Mouse (Mus musculus) hindbrain, embryonic 12.5 days (tissue): ENCODE data around the gene Hoxd4. TPM values are rescaled to one million over a fixed set of nuclear protein-coding genes. Genes with fewer than 3 reads are reported as not detected.
A peak's percentile ranks its signal among the peaks of the same experiment; 100 is the strongest.

Source experiments
- ATAC-seq: fragments of 200-750 bp; cut with Nextera tagmentation; 2 replicates; pipeline ENCODE4 v1.8.0; 2017; ENCODE audit warnings: moderate TSS enrichment; ENCODE audit not compliant: low FRiP score
- H3K27ac ChIP-seq: fragments of 300-500 bp; sonication (generic); 2 replicates; pipeline ENCODE4 v1.5.1; 2016; ENCODE audit warnings: mild to moderate bottlenecking
- H3K27me3 ChIP-seq: fragments of 300-500 bp; sonication (generic); 2 replicates; pipeline ENCODE4 v1.6.1; 2016; ENCODE audit warnings: mild to moderate bottlenecking
- H3K36me3 ChIP-seq: fragments of 300-500 bp; sonication (generic); 2 replicates; pipeline ENCODE4 v1.6.1; 2016; ENCODE audit warnings: mild to moderate bottlenecking
- H3K4me1 ChIP-seq: fragments of 300-500 bp; sonication (generic); 2 replicates; pipeline ENCODE4 v1.6.1; 2016
- H3K4me2 ChIP-seq: fragments of 300-500 bp; sonication (generic); replicated peaks from 2 replicates; pipeline ENCODE4 v1.6.1; 2016; ENCODE audit warnings: mild to moderate bottlenecking
- H3K4me3 ChIP-seq: fragments of 300-500 bp; sonication (generic); 2 replicates; pipeline ENCODE4 v1.5.1; 2016; ENCODE audit warnings: mild to moderate bottlenecking
- H3K9ac ChIP-seq: fragments of 300-500 bp; sonication (generic); 2 replicates; pipeline ENCODE4 v1.6.1; 2016; ENCODE audit warnings: mild to moderate bottlenecking, moderate library complexity
- H3K9me3 ChIP-seq: fragments of 300-500 bp; sonication (generic); replicated peaks from 2 replicates; pipeline ENCODE4 v1.6.1; 2016; ENCODE audit warnings: mild to moderate bottlenecking
- WGBS: fragments of 180-500 bp; shearing (Covaris S2); methylation state at CpG from one replicate; pipeline ENCODE4 v1.1.7; 2016; 5-methylcytosine and 5-hydroxymethylcytosine counted together
- polyA plus RNA-seq: library from polyadenylated mRNA; unstranded; fragments of >200 nt; fragmentation: Nextera tagmentation; extraction: Ambion mirVana; gene quantifications from 2 replicates; pipeline ENCODE4 v1.2.1, GENCODE M21; 2016

Gene Hoxd4
- polyA plus RNA-seq, 1 experiment from 2014 or later, result 3.6 TPM

DNA sequence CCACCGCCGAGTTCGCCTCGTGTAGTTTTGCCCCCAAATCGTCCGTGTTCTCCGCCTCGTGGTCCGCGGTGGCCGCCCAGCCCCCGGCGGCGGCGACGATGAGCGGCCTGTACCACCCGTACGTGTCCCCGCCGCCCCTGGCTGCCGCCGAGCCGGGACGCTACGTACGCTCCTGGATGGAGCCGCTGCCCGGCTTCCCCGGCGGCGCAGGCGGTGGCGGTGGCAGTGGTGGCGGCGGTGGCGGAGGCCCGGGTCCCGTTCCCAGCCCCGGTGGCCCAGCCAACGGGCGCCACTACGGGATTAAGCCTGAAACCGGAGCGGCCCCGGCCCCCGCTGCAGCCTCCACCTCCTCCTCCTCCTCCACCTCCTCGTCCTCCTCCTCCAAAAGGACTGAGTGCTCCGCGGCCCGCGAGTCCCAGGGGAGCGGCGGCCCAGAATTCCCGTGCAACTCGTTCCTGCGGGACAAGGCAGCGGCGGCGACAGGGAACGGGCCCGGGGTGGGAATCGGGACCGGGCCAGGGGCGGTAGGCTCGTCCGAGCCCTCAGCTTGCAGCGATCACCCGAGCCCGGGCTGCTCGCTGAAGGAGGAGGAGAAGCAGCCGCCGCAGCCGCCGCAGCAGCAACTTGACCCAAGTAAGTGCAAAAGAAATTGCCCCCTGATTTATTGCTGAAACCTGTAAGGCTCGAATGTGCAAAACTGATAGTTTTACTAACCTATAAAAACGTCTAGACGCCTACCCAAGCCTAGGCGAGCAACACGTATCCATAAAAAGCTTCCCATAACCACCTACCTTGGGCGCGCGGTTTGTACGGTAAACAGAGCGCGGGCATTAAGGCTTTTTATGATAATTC lies 13.3 kb upstream of the Hoxd4 start:
- peak overlapping the region; percentile 24 for H3K4me3 ChIP-seq
- WGBS, result under 1% methylated on average over 85 of the region's 86 CpGs
- H3K4me1 ChIP-seq, result peaks cover 10% of the 10 kb centered on the region
- H3K9ac ChIP-seq, result no peak overlapping the region
- H3K27ac ChIP-seq, result no peak overlapping the region
- H3K27me3 ChIP-seq, result peaks cover 96% of the 10 kb centered on the region
- H3K36me3 ChIP-seq, result no peaks in the 10 kb centered on the region
- 0 out of 2 replicates have a peak, but pooled peaks have one; percentile 26 for ATAC-seq
- H3K9me3 ChIP-seq, result no peaks in the 10 kb centered on the region
- peak overlapping the region; percentile 48 for H3K4me2 ChIP-seq

DNA sequence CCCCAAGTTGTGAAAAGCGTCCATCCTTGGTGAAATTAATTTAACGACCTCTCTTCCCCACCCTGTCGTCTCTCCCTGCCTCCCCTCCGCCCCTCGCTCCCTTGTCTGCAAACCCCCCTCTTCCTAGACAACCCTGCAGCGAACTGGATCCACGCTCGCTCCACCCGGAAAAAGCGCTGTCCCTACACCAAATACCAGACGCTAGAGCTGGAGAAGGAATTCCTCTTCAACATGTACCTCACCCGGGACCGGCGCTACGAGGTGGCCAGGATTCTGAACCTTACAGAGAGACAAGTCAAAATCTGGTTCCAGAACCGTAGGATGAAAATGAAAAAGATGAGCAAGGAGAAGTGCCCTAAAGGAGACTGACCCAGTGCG lies 12.7 kb upstream of the Hoxd4 start:
- no peaks in the 10 kb centered on the region for H3K9me3 ChIP-seq
- no peak overlapping the region for H3K9ac ChIP-seq
- H3K27me3 ChIP-seq, result peaks cover 96% of the 10 kb centered on the region
- WGBS, result 1% methylated on average over 17 of the region's 17 CpGs
- H3K27ac ChIP-seq, result no peak overlapping the region
- ATAC-seq, result no peak
- no peak overlapping the region for H3K4me3 ChIP-seq
- no peaks in the 10 kb centered on the region for H3K36me3 ChIP-seq
- no peak overlapping the region for H3K4me2 ChIP-seq
- H3K4me1 ChIP-seq, result peaks cover 10% of the 10 kb centered on the region

DNA sequence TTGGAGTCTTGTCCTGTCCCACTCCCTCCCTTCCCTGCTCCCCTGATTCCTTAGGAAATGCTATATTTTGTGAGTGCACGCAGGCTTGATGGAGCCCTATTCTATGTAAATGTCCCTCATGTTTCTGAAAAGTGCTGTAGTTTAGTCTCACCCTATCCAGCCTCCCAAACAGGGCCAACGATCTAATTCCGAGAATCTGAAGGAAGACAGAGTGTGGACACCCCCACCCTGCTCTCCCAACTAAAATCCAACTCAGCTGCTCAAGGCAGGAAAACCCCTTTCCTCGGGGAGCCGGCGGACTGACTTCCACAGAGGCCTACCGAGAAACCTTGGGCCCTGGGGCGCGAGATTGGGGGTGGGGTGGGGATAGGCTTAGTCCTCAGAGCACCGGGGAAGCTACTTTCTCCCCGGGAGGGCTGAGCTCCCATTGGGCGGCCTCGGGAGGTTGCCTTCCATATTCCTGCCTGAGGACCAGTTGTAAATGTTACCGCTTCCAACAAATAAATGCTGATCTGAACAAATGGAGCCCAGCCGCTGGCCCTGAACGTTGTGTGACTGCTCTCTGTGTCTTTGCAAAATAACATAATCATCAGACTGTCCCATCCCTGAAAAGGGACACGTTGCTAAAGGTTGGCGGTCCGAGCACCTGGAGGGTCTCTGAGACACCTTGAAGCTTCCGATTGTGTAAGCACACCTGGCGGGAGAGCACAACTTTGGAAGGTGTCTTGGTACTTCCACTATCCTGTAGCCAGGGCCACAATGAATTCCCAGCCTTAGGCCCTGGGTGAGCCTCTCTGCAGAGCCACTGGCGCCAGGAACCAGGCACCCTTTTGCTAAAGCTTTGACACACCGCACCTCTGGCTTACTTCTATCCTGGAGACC lies 11.8 kb upstream of the Hoxd4 start:
- H3K27ac ChIP-seq, result no peak overlapping the region
- H3K36me3 ChIP-seq, result no peaks in the 10 kb centered on the region
- H3K9me3 ChIP-seq, result no peaks in the 10 kb centered on the region
- H3K4me2 ChIP-seq, result no peak overlapping the region
- no peak for ATAC-seq
- H3K27me3 ChIP-seq, result peaks cover 96% of the 10 kb centered on the region
- H3K4me1 ChIP-seq, result peaks cover 14% of the 10 kb centered on the region
- H3K9ac ChIP-seq, result no peak overlapping the region
- 1% methylated on average over 23 of the region's 23 CpGs for WGBS
- no peak overlapping the region for H3K4me3 ChIP-seq

DNA sequence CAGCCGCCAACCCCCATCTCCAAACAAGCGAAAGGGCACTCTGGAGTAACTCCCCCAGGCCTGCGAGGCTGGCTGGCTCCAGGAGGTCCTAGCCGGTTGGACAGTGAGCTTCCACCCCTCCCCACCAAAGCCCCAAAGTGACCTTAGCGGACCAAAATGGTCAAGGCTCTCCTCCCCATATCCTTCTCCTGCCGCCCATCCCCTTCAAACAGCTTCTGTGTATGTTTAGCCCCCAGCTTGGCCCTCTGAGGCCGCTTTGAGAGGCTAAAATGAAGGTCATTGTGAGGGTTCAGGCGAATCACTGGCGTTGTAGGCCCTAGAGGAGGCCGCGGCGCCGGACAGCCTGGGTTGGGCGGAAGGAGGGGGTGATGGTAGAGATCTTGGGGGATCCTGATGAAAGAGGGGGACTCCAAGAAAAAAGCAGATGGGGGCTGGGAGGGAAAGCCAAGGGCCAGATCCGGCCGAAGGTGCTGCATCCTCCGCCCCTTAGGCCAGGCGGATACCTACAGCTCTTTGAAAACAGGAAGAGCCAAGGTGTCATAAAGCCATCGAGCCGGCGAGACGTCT lies 11.1 kb upstream of the Hoxd4 start:
- Histone ChIP-seq H3K9me3 (no peaks in the 10 kb centered on the region), H3K27me3 (peaks cover 92% of the 10 kb centered on the region), H3K4me2 (no peak overlapping the region), H3K4me1 (peaks cover 20% of the 10 kb centered on the region), H3K4me3 (no peak overlapping the region), H3K36me3 (no peaks in the 10 kb centered on the region), H3K27ac (no peak overlapping the region), H3K9ac (no peak overlapping the region)
- WGBS, result under 1% methylated on average over 22 of the region's 22 CpGs
- no peak for ATAC-seq

GRCm38 (mm10) chr2:74701949-74702819 lies 9.5 kb upstream of the Hoxd4 start:
- no peak overlapping the region for H3K9ac ChIP-seq
- 11% methylated on average over 17 of the region's 17 CpGs for WGBS
- H3K36me3 ChIP-seq, result no peaks in the 10 kb centered on the region
- H3K4me1 ChIP-seq, result peaks cover 21% of the 10 kb centered on the region
- H3K27me3 ChIP-seq, result peaks cover 89% of the 10 kb centered on the region
- no peaks in the 10 kb centered on the region for H3K9me3 ChIP-seq
- no peak for ATAC-seq
- H3K27ac ChIP-seq, result no peak overlapping the region
- no peak overlapping the region for H3K4me3 ChIP-seq
- no peak overlapping the region for H3K4me2 ChIP-seq

- H3K4me3 ChIP-seq, result no peak overlapping the region
- peaks cover 89% of the 10 kb centered on the region for H3K27me3 ChIP-seq
- no peaks in the 10 kb centered on the region for H3K9me3 ChIP-seq
- H3K36me3 ChIP-seq, result no peaks in the 10 kb centered on the region
- peaks cover 18% of the 10 kb centered on the region for H3K4me1 ChIP-seq
- WGBS, result 14% methylated on average over 6 of the region's 6 CpGs
- no peak overlapping the region for H3K4me2 ChIP-seq
- H3K9ac ChIP-seq, result no peak overlapping the region
- H3K27ac ChIP-seq, result no peak overlapping the region
- no peak for ATAC-seq
These were observed 8.9 kb upstream of the Hoxd4 start for GRCm38 (mm10) chr2:74702820-74703219.

DNA sequence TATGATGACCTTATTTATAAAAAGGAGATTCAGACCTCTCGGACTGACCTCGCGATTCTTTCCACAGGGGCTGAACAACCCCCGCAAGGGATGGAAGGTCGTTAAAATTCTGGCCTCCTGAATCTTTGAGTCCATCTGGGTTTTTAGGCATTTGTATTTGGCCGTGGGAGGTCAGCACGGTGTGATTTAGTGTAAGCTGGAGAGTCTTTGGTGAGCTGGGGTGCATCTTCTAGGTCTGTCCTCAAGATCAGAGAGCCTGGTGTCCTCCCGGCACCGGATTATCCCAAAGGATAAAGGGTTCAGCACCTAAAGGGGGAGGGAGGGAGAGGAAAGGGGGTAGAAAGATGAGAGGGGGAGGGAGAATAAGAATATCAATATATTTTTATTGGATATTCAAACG lies 8.4 kb upstream of the Hoxd4 start:
- H3K27me3 ChIP-seq, result peaks cover 89% of the 10 kb centered on the region
- H3K4me3 ChIP-seq, result no peak overlapping the region
- H3K36me3 ChIP-seq, result no peaks in the 10 kb centered on the region
- WGBS, result 4% methylated on average over 10 of the region's 10 CpGs
- H3K27ac ChIP-seq, result no peak overlapping the region
- no peaks in the 10 kb centered on the region for H3K9me3 ChIP-seq
- no peak for ATAC-seq
- H3K9ac ChIP-seq, result no peak overlapping the region
- no peak overlapping the region for H3K4me2 ChIP-seq
- peaks cover 13% of the 10 kb centered on the region for H3K4me1 ChIP-seq

GRCm38 (mm10) chr2:74703720-74704392 lies 7.9 kb upstream of the Hoxd4 start:
- Histone ChIP-seq H3K9ac (no peak overlapping the region), H3K27ac (no peak overlapping the region), H3K4me3 (no peak overlapping the region), H3K9me3 (no peaks in the 10 kb centered on the region), H3K27me3 (peaks cover 89% of the 10 kb centered on the region), H3K4me1 (peaks cover 11% of the 10 kb centered on the region), H3K36me3 (no peaks in the 10 kb centered on the region), H3K4me2 (no peak overlapping the region)
- ATAC-seq, result no peak
- under 1% methylated on average over 26 of the region's 26 CpGs for WGBS

DNA sequence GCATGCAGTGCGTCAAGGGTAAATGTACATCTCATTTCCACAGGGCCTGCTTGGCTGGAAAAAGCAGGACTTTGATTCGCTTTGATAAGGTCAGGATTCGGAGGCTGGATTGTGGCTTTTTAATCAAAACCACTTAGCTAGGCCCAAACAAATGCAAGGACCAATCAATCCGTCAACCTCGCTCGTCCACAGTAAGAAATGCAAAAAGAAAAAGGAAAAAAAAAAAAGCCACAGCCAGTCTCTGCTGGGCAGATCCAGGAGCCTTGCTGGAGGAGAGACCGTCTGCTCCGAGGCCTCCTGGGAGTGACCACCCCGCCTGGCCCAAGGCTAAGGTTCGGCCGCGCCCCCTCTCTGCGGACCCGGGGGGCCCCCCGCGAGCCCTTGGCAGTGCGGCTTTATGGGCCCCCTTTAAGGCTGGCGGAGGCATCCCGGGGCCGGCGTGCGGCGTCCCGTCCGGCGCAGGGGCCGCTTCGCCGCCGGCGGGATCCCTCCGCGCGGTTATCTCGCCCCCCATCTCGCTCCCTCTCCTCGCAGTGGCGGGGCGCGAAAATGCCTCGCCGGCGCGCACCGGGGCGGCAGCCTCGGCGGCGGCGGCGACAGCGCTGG lies 7.2 kb upstream of the Hoxd4 start, which contains the start of gene Hoxd8:
TSS of gene Hoxd8 (plus strand) at position 223 of the 606 bp plus-strand sequence.
- H3K27me3 ChIP-seq, result peaks cover 89% of the 10 kb centered on the region
- H3K4me2 ChIP-seq, result peak within 1 kb of the TSS; percentile 60
- H3K9ac ChIP-seq, result peak within 1 kb of the TSS; percentile 49; the same call in 1 of the 2 replicates
- H3K4me1 ChIP-seq, result peaks cover 11% of the 10 kb centered on the region
- no peaks in the 10 kb centered on the region for H3K9me3 ChIP-seq
- ATAC-seq, result no peak; the same call in 1 of the 2 replicates
- no peaks in the 10 kb centered on the region for H3K36me3 ChIP-seq
- no peak within 1 kb of the TSS for H3K27ac ChIP-seq
- H3K4me3 ChIP-seq, result peak within 1 kb of the TSS; percentile 36
- WGBS, result under 1% methylated on average over 35 of the region's 52 CpGs

DNA sequence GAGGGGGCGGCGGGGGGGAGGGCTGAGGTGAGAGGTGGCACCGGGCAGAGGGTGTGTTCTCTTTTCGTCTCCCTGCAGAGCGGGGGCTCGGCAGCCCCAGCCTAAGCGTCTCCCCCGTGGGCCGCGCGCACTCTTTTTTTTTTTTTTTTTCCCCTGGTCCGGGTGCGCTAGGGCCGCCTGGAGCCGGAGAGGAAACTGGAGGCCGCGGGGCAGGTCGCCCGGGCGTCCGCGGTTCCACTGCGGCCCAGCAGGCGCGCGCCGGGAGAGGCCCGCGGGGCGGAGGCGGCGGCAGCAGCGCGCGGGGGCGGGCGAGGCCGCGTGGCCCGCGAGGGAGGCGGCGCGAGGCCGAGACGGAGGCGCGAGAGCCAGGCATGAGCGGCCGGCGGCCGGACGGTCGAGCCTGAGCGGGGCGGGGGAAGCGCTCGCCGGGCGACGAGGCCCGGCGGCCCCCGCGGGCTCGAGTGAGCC lies 6.7 kb upstream of the Hoxd4 start:
- Histone ChIP-seq H3K4me3 (peak overlapping the region; percentile 36), H3K4me2 (peak overlapping the region; percentile 60), H3K9ac (peak overlapping the region; percentile 49; the same call in 1 of the 2 replicates), H3K27me3 (peaks cover 89% of the 10 kb centered on the region), H3K4me1 (peaks cover 11% of the 10 kb centered on the region), H3K27ac (no peak overlapping the region), H3K36me3 (no peaks in the 10 kb centered on the region), H3K9me3 (no peaks in the 10 kb centered on the region)
- WGBS, result under 1% methylated on average over 60 of the region's 66 CpGs
- 0 out of 2 replicates have a peak, but pooled peaks have one; percentile 24 for ATAC-seq
